Mouse (Mus musculus) megakaryocyte, embryonic 14.5 days (primary cell): ENCODE measurements around the gene Zdhhc17.

Source experiments
- FLI1 ChIP-seq: IDR thresholded peaks from 2 replicates; pipeline ENCODE4 v1.6.1; 2012; ENCODE audit warnings: low read length, inconsistent platforms, mixed read lengths
- GATA1 ChIP-seq: IDR thresholded peaks from 3 replicates; pipeline ENCODE4 v1.6.1; 2012; ENCODE audit warnings: mixed read lengths, low read length, inconsistent platforms, borderline replicate concordance

- TF ChIP-seq GATA1 (no peak), FLI1 (no peak)
Measured at GRCm38 (mm10) chr10:110991307-110992046, 18.5 kb downstream of the Zdhhc17 start.
